Mouse (Mus musculus) liver, adult 2 months (tissue): ENCODE data around the gene March2.

Experiments
- CTCF ChIP-seq: fragments of 200-500 bp; IDR thresholded peaks from 2 replicates; pipeline ENCODE4 v1.5.1; 2011; ENCODE audit warnings: low read depth, low read length, control low read depth
- POLR2A ChIP-seq: fragments of 200-500 bp; IDR thresholded peaks from 2 replicates; pipeline ENCODE4 v1.6.1; 2011; ENCODE audit warnings: low read length, control low read depth; ENCODE audit not compliant: insufficient read depth; ENCODE audit errors: extremely low read depth

- TF ChIP-seq POLR2A (no peak), CTCF (no peak)
Measured at GRCm38 (mm10) chr17:33702178-33702577, 16.3 kb downstream of the March2 start.
